Mouse (Mus musculus) cerebellum, adult 2 months (tissue): ENCODE data around the gene Nkx2-3. TPM values are rescaled to one million over a fixed set of nuclear protein-coding genes. Genes with fewer than 3 reads are reported as not detected.

Source experiments
- DNase-seq, 2 experiments: peaks; one replicate each; pipeline ENCODE4 v3.0.0; 2021
- H3K27ac ChIP-seq: fragments of 200-500 bp; 2 replicates; pipeline ENCODE4 v1.5.1; 2012; ENCODE audit warnings: low read length, control low read depth, inconsistent platforms; ENCODE audit not compliant: insufficient read depth
- H3K27me3 ChIP-seq: fragments of 200-500 bp; 2 replicates; pipeline ENCODE4 v1.6.1; 2012; ENCODE audit warnings: inconsistent platforms, mild to moderate bottlenecking, low read length, moderate library complexity; ENCODE audit not compliant: control insufficient read depth, insufficient read depth
- H3K4me1 ChIP-seq: fragments of 200-500 bp; 2 replicates; pipeline ENCODE4 v1.6.1; 2011; ENCODE audit warnings: low read length; ENCODE audit not compliant: control insufficient read depth, insufficient read depth
- H3K4me3 ChIP-seq: fragments of 200-500 bp; replicated peaks from 2 replicates; pipeline ENCODE3; 2011; ENCODE audit warnings: mild to moderate bottlenecking, low read depth, low read length, control low read depth; ENCODE audit not compliant: insufficient read depth
- CTCF ChIP-seq: fragments of 200-500 bp; IDR thresholded peaks from 2 replicates; pipeline ENCODE4 v1.5.1; 2011; ENCODE audit warnings: low read depth, mild to moderate bottlenecking, control low read depth, low read length, moderate library complexity, borderline replicate concordance; ENCODE audit not compliant: insufficient read depth
- POLR2A ChIP-seq: fragments of 200-500 bp; IDR thresholded peaks from 2 replicates; pipeline ENCODE4 v1.6.1; 2011; ENCODE audit warnings: low read length, control low read depth, borderline replicate concordance; ENCODE audit not compliant: insufficient read depth
- WGBS: fragments of 180-500 bp; shearing (Covaris S2); methylation state at CpG from one replicate; pipeline ENCODE4 v1.1.7; 2018; 5-methylcytosine and 5-hydroxymethylcytosine counted together
- polyA plus RNA-seq: library from polyadenylated mRNA; depleted of rRNA; stranded (reverse); fragments of >200 nt; gene quantifications from 2 replicates; pipeline ENCODE4 v1.2.3, GENCODE M21; 2012

Nkx2-3 gene
- polyA plus RNA-seq, 1 experiment, result not detected

DNA sequence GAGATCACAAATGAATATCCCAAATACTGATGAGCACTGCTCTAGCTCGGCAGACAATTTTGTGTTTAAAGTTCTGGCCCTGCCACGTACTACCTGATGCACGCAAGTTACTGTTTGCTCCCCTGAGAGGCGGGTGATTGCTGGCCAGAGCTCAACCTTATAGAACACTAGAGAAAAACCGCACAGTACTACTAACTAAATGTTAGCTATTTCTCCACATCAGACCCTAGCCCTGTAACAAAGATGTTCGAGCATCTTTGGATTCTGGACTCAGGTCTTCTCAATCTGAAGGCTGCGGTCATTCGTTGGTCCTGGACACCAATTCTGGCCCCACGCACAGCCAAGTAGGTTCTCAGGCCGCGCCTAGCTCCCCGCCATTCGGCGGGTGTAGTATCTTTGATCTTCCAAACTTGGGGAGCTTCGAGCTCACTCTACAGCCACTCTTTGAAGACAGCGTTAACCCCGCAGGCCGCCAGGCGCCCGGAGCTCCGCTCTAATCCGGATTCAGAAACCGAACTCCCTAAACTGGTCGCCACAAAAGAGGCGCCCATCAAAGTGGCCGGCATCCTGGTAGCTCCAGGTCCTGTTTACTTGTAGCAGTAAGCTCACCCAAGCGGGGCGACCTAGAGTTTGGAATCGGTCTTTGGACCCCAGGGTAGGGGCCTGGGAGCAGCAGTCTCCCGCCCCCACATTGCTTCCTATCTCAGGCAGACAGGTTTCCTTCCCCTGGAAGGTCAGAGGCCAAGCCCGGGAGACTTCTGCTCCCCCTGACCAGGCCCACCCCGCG lies 11.4 kb upstream of the Nkx2-3 start:
- Histone ChIP-seq H3K4me3 (no peak overlapping the region), H3K27ac (no peak overlapping the region), H3K4me1 (no peaks in the 10 kb centered on the region), H3K27me3 (peaks cover 14% of the 10 kb centered on the region; the same call in 1 of the 2 replicates)
- WGBS, result 4% methylated on average over 33 of the region's 33 CpGs
- no peak for DNase-seq
- TF ChIP-seq CTCF (no peak), POLR2A (no peak)

DNA sequence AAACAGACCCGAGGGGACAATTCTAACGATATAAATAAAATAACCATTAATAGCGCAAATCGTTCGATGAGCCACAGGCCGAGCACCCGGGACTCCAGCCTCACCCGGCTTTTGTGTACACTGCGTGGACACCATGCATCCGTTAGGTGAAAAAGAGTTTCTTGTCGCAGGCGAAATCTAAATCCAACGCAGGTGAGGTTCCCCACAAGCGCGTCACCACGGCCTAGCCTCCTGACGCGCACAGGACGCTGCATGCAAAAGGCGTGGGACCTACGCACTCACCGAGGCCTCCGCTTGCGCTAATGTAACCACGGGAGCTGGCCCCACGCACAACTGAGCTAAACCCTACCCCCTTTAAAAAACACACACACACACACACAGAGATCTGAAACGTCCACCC lies 10.7 kb upstream of the Nkx2-3 start:
- no peak for DNase-seq
- Histone ChIP-seq H3K4me3 (no peak overlapping the region), H3K27ac (no peak overlapping the region), H3K4me1 (no peaks in the 10 kb centered on the region), H3K27me3 (peaks cover 14% of the 10 kb centered on the region; the same call in 1 of the 2 replicates)
- TF ChIP-seq CTCF, result no peak
- TF ChIP-seq POLR2A, result no peak
- 4% methylated on average over 27 of the region's 27 CpGs for WGBS

DNA sequence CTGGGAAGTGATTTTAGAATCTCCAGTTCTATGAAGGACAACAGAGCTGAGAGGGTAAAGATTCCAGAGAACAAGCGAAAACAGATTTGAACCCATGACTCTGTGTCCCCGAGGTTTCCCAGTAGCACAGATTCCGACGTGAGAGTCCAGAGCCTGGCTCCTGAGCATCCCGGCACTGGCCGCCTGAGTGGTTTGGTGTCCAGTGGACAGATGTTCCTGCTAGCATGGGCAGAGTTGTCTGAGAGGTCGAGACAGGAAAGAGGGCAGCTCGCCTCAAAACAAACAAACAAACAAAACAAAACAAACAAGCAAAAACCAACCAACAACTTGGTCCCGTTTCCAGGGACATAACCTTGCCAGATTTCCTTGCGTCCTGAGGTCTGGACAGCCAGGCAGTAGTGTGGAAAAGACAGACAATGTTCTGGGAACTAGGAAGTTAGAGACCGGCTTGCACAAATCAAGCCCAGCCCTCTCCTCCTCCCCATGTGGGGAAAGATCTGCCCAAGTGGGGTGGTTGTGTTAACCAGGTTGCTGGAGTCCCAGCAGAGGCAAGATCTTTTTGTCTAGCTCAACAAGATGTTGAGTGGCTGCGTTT lies 10.0 kb upstream of the Nkx2-3 start:
- TF ChIP-seq CTCF, result no peak
- TF ChIP-seq POLR2A, result no peak
- Histone ChIP-seq H3K27me3 (peaks cover 18% of the 10 kb centered on the region; the same call in 1 of the 2 replicates), H3K27ac (no peak overlapping the region), H3K4me1 (no peaks in the 10 kb centered on the region), H3K4me3 (no peak overlapping the region)
- no peak for DNase-seq
- WGBS, result 2% methylated on average over 12 of the region's 12 CpGs

DNA sequence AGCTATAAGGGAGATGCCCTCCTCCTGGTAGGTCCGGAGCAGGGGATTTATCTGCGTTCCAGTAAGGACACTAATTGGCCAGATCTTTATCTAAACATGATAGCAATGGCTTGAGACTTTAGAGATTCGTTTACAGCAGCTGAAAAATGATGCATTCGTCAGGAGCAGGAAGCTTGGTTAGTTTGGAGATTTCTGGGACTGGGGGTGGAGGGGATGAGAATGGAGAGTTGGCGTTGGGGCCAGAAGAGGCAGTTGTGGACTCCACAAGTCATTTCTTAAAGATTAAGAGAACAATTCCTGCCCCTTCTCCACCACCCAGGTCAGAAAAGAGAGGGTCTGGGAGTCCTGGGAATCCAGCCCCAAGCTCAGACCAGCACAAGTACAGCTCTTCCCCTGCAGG lies 8.6 kb upstream of the Nkx2-3 start:
- no peak for DNase-seq
- no peak for TF ChIP-seq CTCF
- H3K4me1 ChIP-seq, result no peaks in the 10 kb centered on the region
- WGBS, result 3% methylated on average over 5 of the region's 5 CpGs
- H3K27ac ChIP-seq, result no peak overlapping the region
- H3K27me3 ChIP-seq, result peaks cover 21% of the 10 kb centered on the region; the same call in 1 of the 2 replicates
- H3K4me3 ChIP-seq, result no peak overlapping the region

DNA sequence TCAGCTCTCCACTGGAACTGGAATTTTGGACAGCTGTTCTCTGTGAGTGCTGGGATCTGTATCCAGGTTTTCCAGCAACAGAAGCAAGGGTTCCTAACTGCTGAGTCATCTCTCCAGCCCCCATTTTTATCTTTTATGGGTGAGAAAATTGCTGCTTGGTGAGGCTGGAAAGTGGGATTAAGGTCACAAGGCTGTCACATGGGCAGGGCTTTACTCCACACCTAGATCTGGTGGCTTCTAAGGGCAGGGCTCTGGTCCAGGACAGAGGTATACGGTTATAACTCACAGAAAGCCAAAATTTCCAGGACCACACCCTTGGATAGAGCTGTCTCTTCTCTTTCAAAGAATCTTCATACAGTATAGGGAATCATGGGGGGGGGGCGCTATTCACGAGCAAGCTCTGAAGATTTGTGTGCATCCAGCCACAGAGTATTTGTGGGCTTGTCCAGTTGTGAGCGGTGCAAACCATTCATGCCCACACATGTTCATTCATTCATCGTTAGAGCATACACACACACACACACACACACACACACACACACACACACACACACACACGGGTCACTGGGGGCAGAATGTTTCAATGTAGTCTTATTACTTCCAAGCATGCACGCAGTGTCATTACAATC lies 7.5 kb upstream of the Nkx2-3 start:
- no peak for TF ChIP-seq CTCF
- no peak for TF ChIP-seq POLR2A
- Histone ChIP-seq H3K4me1 (no peaks in the 10 kb centered on the region), H3K27me3 (peaks cover 18% of the 10 kb centered on the region; the same call in 1 of the 2 replicates), H3K27ac (no peak overlapping the region), H3K4me3 (no peak overlapping the region)
- DNase-seq, result no peak
- 5% methylated on average over 7 of the region's 7 CpGs for WGBS

DNA sequence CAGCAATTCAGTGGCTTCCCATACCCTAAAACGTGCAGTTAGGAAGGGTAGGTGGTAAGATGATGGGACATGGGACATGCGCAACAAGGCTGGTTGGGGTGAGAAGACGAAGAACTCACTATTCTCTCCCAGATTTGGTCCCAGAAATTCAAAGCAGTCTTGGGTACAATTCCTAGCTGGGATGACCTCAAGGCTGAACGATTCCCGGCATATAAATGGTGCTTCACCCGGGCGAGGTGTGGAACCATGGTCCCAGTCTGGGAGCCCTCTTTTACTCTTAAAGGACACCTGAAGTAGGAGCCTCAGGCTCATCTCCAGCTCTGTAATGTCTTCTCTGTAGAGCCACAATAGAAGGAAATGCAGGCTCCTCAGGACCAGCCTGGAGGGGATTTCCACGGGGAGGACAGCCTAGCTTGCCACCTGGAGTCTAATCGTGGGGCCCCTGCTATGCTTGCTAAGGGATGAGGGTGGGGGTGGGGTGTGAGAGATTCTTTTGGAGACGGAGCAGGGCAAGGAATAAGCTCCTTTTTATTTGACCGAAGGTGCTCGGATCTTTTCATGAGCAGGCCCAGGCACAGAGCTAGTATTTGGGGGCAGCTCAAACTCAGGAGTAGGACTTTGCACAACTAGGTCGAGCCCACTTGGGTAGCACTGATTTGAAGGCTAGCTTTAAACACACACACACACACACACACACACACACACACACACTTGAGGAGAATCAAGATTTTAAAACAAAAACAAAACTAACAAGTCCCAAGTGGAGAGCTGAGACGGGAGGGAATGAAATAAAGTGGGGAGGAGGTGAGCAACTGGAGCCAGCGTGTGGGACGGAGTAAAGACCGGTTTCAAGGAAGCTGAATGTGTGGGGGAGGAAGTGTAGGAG lies 6.2 kb upstream of the Nkx2-3 start:
- 3% methylated on average over 17 of the region's 17 CpGs for WGBS
- peaks cover 20% of the 10 kb centered on the region; the same call in 1 of the 2 replicates for H3K27me3 ChIP-seq
- H3K4me1 ChIP-seq, result no peaks in the 10 kb centered on the region
- DNase-seq, result no peak
- TF ChIP-seq POLR2A, result no peak
- TF ChIP-seq CTCF, result no peak
- no peak overlapping the region for H3K27ac ChIP-seq
- H3K4me3 ChIP-seq, result no peak overlapping the region
